Mouse (Mus musculus) ES-Bruce4 (cell line): ENCODE data around the gene Car9. TPM values are rescaled to one million over a fixed set of nuclear protein-coding genes. Genes with fewer than 3 reads are reported as not detected.

Experiments
- H3K27ac ChIP-seq: 2 replicates; pipeline ENCODE4 v1.5.1; 2012; ENCODE audit warnings: low read length, inconsistent platforms; ENCODE audit not compliant: insufficient read depth
- H3K27me3 ChIP-seq: 2 replicates; pipeline ENCODE4 v1.6.1; 2012; ENCODE audit warnings: mild to moderate bottlenecking, low read length, inconsistent platforms; ENCODE audit not compliant: control insufficient read depth, poor library complexity, insufficient read depth, severe bottlenecking
- H3K36me3 ChIP-seq: 2 replicates; pipeline ENCODE4 v1.6.1; 2012; ENCODE audit warnings: inconsistent platforms, mild to moderate bottlenecking, low read length, moderate library complexity; ENCODE audit not compliant: control insufficient read depth, poor library complexity, insufficient read depth, severe bottlenecking
- H3K4me1 ChIP-seq: one replicate; pipeline ENCODE4 v1.8.1; 2011; ENCODE audit warnings: low read length; ENCODE audit not compliant: control insufficient read depth, insufficient read depth
- H3K4me3 ChIP-seq: 2 replicates; pipeline ENCODE4 v1.5.1; 2011; ENCODE audit warnings: low read depth, mild to moderate bottlenecking, low read length
- H3K9ac ChIP-seq: 2 replicates; pipeline ENCODE4 v1.6.1; 2012; ENCODE audit warnings: low read depth, mild to moderate bottlenecking, inconsistent platforms; ENCODE audit not compliant: poor library complexity, severe bottlenecking
- H3K9me3 ChIP-seq: replicated peaks from 2 replicates; pipeline ENCODE4 v1.6.1; 2012; ENCODE audit warnings: mild to moderate bottlenecking, low read length, inconsistent platforms; ENCODE audit not compliant: control insufficient read depth, poor library complexity, insufficient read depth, severe bottlenecking
- CTCF ChIP-seq: IDR thresholded peaks from one replicate; pipeline ENCODE4 v1.8.1; 2011; ENCODE audit warnings: low read depth, low read length
- EP300 ChIP-seq: IDR thresholded peaks from 2 replicates; pipeline ENCODE4 v1.6.1; 2011; ENCODE audit warnings: low read depth, low read length; ENCODE audit not compliant: insufficient read depth
- POLR2A ChIP-seq: IDR thresholded peaks from one replicate; pipeline ENCODE4 v1.8.1; 2011; ENCODE audit warnings: low read length; ENCODE audit not compliant: insufficient read depth
- polyA plus RNA-seq: library from polyadenylated mRNA; stranded (reverse); fragments of >200 nt; gene quantifications from 2 replicates; pipeline ENCODE4 v1.2.4, GENCODE M21; 2011; ENCODE audit warnings: low read depth; ENCODE audit not compliant: missing spikeins, insufficient read depth, insufficient read length

Car9 gene
- polyA plus RNA-seq, 1 experiment: 0.61 TPM

DNA sequence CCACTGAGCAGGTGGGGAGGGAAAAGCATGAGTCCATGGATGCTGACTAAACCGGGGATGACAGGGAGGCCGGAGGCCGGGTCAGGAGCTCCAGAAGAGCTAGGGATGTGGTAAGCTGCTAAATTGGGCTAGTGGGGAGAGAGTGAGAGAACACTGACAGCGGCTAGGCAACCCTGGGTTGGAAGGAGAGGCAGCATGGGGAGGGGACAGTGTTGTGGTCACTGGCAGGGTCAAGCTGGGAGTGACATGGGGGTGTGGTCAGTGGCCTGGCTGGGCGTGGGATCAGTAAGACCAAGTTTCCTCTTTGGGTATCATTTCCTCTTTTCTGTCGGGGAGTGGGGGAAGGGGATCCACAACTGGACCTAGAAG is 53.5 kb downstream of the Car9 start:
- TF ChIP-seq CTCF: no peak
- TF ChIP-seq EP300: no peak
- TF ChIP-seq POLR2A: no peak
- Histone ChIP-seq H3K27me3 (no peaks in the 10 kb centered on the region), H3K36me3 (peaks cover 10% of the 10 kb centered on the region), H3K9ac (no peak overlapping the region), H3K4me3 (no peak overlapping the region), H3K9me3 (no peaks in the 10 kb centered on the region), H3K27ac (no peak overlapping the region), H3K4me1 (peaks cover 12% of the 10 kb centered on the region)

DNA sequence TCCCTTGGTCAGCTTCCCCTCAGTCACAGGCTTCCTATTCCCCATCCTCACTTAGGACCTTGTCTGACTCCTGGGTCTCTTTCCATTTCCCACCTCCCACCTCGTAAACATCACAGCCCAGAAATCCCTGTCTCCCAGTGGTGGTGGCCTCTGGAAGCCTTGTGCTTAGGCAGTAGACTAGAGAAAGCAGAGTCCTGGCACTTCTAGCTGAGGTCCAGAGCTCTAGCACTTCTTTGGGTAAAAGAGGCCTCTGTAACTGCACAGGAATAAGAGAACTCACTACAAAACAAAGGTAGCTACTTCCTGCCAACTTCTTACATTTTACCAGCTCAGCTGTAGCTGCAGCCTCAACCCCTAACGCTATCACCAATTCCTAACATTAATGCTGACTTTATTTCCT is 54.2 kb downstream of the Car9 start:
- Histone ChIP-seq H3K27ac (no peak overlapping the region), H3K27me3 (no peaks in the 10 kb centered on the region), H3K36me3 (peaks cover 2% of the 10 kb centered on the region; the same call in 1 of the 2 replicates), H3K9me3 (no peaks in the 10 kb centered on the region), H3K4me3 (no peak overlapping the region), H3K4me1 (peaks cover 12% of the 10 kb centered on the region), H3K9ac (peak overlapping the region; percentile 85)
- TF ChIP-seq CTCF (no peak), POLR2A (no peak), EP300 (no peak)

- no peak for TF ChIP-seq EP300
- no peak for TF ChIP-seq POLR2A
- no peak for TF ChIP-seq CTCF
- Histone ChIP-seq H3K27ac (peak overlapping the region; percentile 92), H3K9me3 (no peaks in the 10 kb centered on the region), H3K9ac (peak overlapping the region; percentile 85), H3K4me3 (peak overlapping the region; percentile 97), H3K4me1 (peaks cover 11% of the 10 kb centered on the region), H3K36me3 (no peaks in the 10 kb centered on the region), H3K27me3 (no peaks in the 10 kb centered on the region)
Observed at GRCm38 (mm10) chr4:43561436-43561996, 54.8 kb downstream of the Car9 start.

DNA sequence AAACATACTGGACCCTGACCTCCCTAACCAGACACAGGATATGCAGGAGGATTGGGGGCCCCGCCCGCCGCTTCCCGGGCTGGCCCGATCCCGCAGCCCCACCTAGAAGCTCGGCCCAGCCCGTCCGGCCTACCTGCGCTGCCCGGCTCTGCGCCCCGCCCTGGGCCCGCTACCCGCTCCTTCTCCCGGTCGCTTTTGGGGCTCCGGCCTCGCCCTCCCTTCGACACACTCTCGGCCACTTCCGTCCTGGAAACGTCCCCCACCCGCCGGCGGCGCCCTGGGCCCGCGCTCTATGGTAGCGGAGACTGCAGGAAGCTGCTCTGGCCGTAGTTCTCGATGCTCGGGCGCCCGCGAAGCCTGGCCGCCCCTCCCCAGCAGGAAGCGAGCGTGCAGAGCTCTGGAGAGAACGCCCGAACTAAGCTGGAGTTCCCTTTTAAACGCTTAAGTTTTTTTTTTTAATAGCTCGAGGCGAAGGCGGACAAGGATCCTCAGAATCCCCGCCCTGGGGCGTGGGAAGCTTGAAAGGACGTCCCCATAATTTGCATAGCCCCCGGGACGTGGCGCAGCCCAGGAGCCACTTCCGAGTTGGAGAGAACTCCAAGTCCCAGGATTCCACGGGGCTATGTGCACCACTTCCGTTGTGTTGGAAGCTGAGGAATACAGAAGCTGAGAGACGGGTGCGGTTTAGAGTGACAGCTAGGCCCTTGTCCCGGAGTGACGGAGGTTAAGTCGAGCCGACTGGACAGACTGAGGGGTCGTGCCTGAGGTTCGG is 55.4 kb downstream of the Car9 start, which contains the start of the genes Creb3 and Tln1:
Gene Creb3, plus strand, starts transcription at position 336 of the 772 bp plus-strand sequence.
Gene Tln1, minus strand, starts transcription at position 695 of the 772 bp plus-strand sequence.
- peak; percentile 37; the same call in 1 of the 2 replicates for TF ChIP-seq EP300
- TF ChIP-seq POLR2A: no peak
- Histone ChIP-seq H3K9me3 (no peaks in the 10 kb centered on the region), H3K36me3 (peaks cover under 1% of the 10 kb centered on the region; the same call in 1 of the 2 replicates), H3K27me3 (no peaks in the 10 kb centered on the region), H3K27ac (peak within 1 kb of the TSS; percentile 92), H3K9ac (peak within 1 kb of the TSS; percentile 85), H3K4me3 (peak within 1 kb of the TSS; percentile 97), H3K4me1 (peaks cover 9% of the 10 kb centered on the region)

DNA sequence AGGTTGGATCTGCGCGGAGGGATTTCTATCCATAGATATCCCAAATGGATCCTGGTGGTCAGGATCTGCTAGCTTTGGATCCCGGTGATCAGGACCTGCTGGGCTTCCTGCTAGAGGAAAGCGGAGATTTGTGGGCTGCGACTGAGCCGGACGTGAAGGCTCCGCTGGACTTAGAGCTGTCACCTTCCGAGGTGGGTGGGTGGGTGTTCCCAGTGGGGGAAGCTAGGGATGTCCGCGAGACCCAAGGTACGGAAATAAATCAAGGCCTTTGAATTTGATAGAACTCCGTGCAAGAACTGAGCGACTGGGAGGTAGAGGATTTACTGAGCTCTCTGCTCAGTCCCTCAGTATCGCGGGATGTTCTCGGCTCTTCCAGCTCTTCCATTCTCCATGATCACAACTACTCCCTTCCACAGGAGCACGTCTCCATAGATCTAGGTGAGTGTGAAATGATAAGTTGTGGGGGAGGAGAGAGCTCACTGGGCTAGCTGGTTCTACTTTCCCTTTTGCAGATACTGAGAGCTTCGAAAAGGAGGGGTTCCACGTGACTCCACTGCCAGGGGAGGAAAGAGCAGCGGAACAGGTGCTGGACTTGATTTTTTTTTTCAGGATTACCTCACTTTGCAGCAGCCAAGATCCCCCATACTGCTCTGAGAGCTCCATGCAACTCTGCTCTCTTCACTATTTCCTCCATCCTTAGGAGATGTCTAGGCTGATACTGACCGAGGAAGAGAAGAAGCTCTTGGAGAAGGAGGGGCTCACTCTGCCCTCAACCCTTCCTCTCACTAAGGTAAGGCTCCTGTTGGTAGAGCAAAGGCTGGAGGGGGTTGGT is 56.2 kb downstream of the Car9 start:
- Histone ChIP-seq H3K27me3 (no peaks in the 10 kb centered on the region), H3K4me1 (peaks cover 3% of the 10 kb centered on the region), H3K36me3 (peaks cover 7% of the 10 kb centered on the region; the same call in 1 of the 2 replicates), H3K9me3 (no peaks in the 10 kb centered on the region), H3K27ac (no peak overlapping the region), H3K4me3 (peak overlapping the region; percentile 97), H3K9ac (peak overlapping the region; percentile 85)
- no peak for TF ChIP-seq EP300
- TF ChIP-seq CTCF: no peak
- TF ChIP-seq POLR2A: no peak

Other genes starting within 250 kb of the Car9 start
- 0.21 and 1.4 TPM in 2 replicates for gene Atp8b5, start 239.8 kb upstream of the Car9 start, polyA plus RNA-seq
- 24.9 and 27.0 TPM in 2 replicates for gene Rusc2, start 125.0 kb upstream of the Car9 start, polyA plus RNA-seq
- 2.1 and 2.4 TPM in 2 replicates for gene Fam166b, start 77.8 kb upstream of the Car9 start, polyA plus RNA-seq
- 12.6 and 14.9 TPM in 2 replicates for gene Tesk1, start 65.0 kb upstream of the Car9 start, polyA plus RNA-seq
- gene Cd72, start 52.3 kb upstream of the Car9 start, polyA plus RNA-seq: not detected in 2 replicates
- not detected in 2 replicates for gene Sit1, start 23.2 kb upstream of the Car9 start, polyA plus RNA-seq
- 16.5 and 17.8 TPM in 2 replicates for gene Ccdc107, start 14.1 kb upstream of the Car9 start, polyA plus RNA-seq
- gene Arhgef39, start 7.3 kb upstream of the Car9 start, polyA plus RNA-seq: 33.1 and 40.8 TPM in 2 replicates
- 81.8 and 86.0 TPM in 2 replicates for gene Tpm2, start 16.8 kb downstream of the Car9 start, polyA plus RNA-seq
- 24.0 and 24.4 TPM in 2 replicates for gene Creb3, start 55.4 kb downstream of the Car9 start, polyA plus RNA-seq
- gene Tln1, start 55.7 kb downstream of the Car9 start, polyA plus RNA-seq: 92.5 and 97.2 TPM in 2 replicates
- gene Rgp1, start 71.7 kb downstream of the Car9 start, polyA plus RNA-seq: 27.9 and 30.9 TPM in 2 replicates
- 6.6 and 8.9 TPM in 2 replicates for gene Gba2, start 71.9 kb downstream of the Car9 start, polyA plus RNA-seq
- not detected in 2 replicates for gene Msmp, start 77.5 kb downstream of the Car9 start, polyA plus RNA-seq
- 3.1 and 5.1 TPM in 2 replicates for gene Npr2, start 125.0 kb downstream of the Car9 start, polyA plus RNA-seq
- gene Spag8, start 146.6 kb downstream of the Car9 start, polyA plus RNA-seq: 0.50 and 0.97 TPM in 2 replicates
- gene Hint2, start 149.5 kb downstream of the Car9 start, polyA plus RNA-seq: 30.1 and 33.4 TPM in 2 replicates
- gene Tmem8b, start 162.0 kb downstream of the Car9 start, polyA plus RNA-seq: 4.5 and 5.0 TPM in 2 replicates
- gene Fam221b, start 162.2 kb downstream of the Car9 start, polyA plus RNA-seq: 0.19 and 0.55 TPM in 2 replicates
- gene Olfr70, start 193.8 kb downstream of the Car9 start, polyA plus RNA-seq: not detected in 2 replicates
- not detected in 2 replicates for gene Olfr71, start 203.3 kb downstream of the Car9 start, polyA plus RNA-seq
- not detected in 2 replicates for gene Hrct1, start 220.2 kb downstream of the Car9 start, polyA plus RNA-seq
- gene Spaar, start 223.1 kb downstream of the Car9 start, polyA plus RNA-seq: 0.51 TPM in 1 of 2 replicates, not detected in the other